In the genomic region with DNA sequence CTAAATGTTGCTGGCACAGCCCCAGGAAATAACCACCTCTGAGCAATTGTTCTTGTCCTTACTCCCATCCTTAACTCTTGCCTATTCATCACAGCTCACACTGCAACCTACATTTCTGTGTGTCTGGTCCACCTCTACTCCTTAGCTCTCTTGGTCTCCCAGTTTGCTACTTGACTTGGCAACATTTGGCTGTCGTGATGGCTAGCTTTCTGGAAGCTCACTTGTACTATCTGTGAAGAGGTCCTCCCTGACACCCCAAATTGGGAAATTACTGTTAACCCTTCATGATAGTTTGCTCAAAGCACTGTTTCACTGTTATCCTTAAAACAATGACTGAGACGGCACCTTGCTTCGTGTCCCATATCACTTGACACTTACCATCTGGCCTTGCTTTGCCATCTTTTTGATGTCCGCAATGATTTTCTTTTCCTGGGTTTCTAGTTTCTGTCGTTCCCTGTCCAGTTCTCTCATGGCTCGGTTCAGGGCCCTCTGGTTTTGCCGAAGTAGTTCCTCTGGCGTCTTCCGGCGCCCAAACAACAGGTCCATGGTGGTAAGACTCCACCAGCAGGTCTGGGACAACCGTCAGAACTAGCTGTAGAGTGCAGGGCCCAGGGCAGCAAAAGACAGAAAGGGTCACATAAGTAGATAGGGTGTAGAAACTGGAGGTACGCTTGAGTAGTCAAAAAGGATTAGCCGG, we compare ENCODE assay signal across 8 mouse cellular contexts. TPM values are rescaled to one million over a fixed set of nuclear protein-coding genes. Genes with fewer than 3 reads are reported as not detected.
DNase-seq lines count a peak whose midpoint lies in the region; ATAC-seq lines count a peak whose summit lies in the region.

No protein-coding gene starts in this region.

- DNase-seq in kidney, adult 18-20 months = no peak
- no peak for DNase-seq in embryo, embryonic 11 days
- DNase-seq in adrenal gland, postnatal 36 days = no peak
- no peak for DNase-seq in urinary bladder, adult 18-20 months (ENCODE audit: low spot score in 2 of 2)

- H3K4me3 ChIP-seq in kidney, embryonic 15.5 days (replicated peaks) = peak overlapping the region; percentile 68
- H3K4me3 ChIP-seq in brown adipose tissue, adult 24 weeks (ENCODE audit: insufficient read depth, low read depth, low read length) = peak overlapping the region; percentile 68
- peak overlapping the region; percentile 55 for H3K4me3 ChIP-seq in hindbrain, embryonic 12.5 days
- peak overlapping the region; percentile 61 for H3K4me3 ChIP-seq in midbrain, embryonic 13.5 days (replicated peaks)

- ATAC-seq in kidney, embryonic 15.5 days (replicated peaks; ENCODE audit: low FRiP score) = no peak
- ATAC-seq in hindbrain, embryonic 12.5 days (ENCODE audit: low FRiP score) = no peak
- no peak for ATAC-seq in midbrain, embryonic 13.5 days

- no peaks in the 10 kb centered on the region for H3K27me3 ChIP-seq in kidney, embryonic 15.5 days
- no peaks in the 10 kb centered on the region for H3K27me3 ChIP-seq in hindbrain, embryonic 12.5 days
- H3K27me3 ChIP-seq in midbrain, embryonic 13.5 days = no peaks in the 10 kb centered on the region

- WGBS in kidney, embryonic 15.5 days = 37% methylated on average over 13 of the region's 13 CpGs
- 54% methylated on average over 13 of the region's 13 CpGs for WGBS in hindbrain, embryonic 12.5 days
- WGBS in midbrain, embryonic 13.5 days = 51% methylated on average over 13 of the region's 13 CpGs

- peak overlapping the region; percentile 96 for H3K27ac ChIP-seq in kidney, embryonic 15.5 days
- H3K27ac ChIP-seq in brown adipose tissue, adult 24 weeks (replicated peaks; ENCODE audit: low read depth, low read length) = peak overlapping the region; percentile 85
- H3K27ac ChIP-seq in hindbrain, embryonic 12.5 days = peak overlapping the region; percentile 92
- H3K27ac ChIP-seq in midbrain, embryonic 13.5 days = peak overlapping the region; percentile 94

- peak overlapping the region; percentile 89 for H3K4me2 ChIP-seq in kidney, embryonic 15.5 days
- peak overlapping the region; percentile 92 for H3K4me2 ChIP-seq in hindbrain, embryonic 12.5 days (replicated peaks)
- H3K4me2 ChIP-seq in midbrain, embryonic 13.5 days (replicated peaks) = peak overlapping the region; percentile 91

- peak overlapping the region; percentile 77 for H3K9ac ChIP-seq in kidney, embryonic 15.5 days
- H3K9ac ChIP-seq in hindbrain, embryonic 12.5 days = peak overlapping the region; percentile 77
- peak overlapping the region; percentile 83 for H3K9ac ChIP-seq in midbrain, embryonic 13.5 days (replicated peaks)

- H3K36me3 ChIP-seq in kidney, embryonic 15.5 days = peaks cover 68% of the 10 kb centered on the region
- H3K36me3 ChIP-seq in hindbrain, embryonic 12.5 days = peaks cover 64% of the 10 kb centered on the region
- H3K36me3 ChIP-seq in midbrain, embryonic 13.5 days = peaks cover 62% of the 10 kb centered on the region

- no peaks in the 10 kb centered on the region for H3K9me3 ChIP-seq in kidney, embryonic 15.5 days (replicated peaks)
- H3K9me3 ChIP-seq in hindbrain, embryonic 12.5 days (replicated peaks) = no peaks in the 10 kb centered on the region
- no peaks in the 10 kb centered on the region for H3K9me3 ChIP-seq in midbrain, embryonic 13.5 days

- peaks cover 53% of the 10 kb centered on the region for H3K4me1 ChIP-seq in kidney, embryonic 15.5 days
- H3K4me1 ChIP-seq in brown adipose tissue, adult 24 weeks (ENCODE audit: control insufficient read depth, insufficient read depth, insufficient read length, low read length) = no peaks in the 10 kb centered on the region; the same call in 1 of the 2 replicates
- peaks cover 33% of the 10 kb centered on the region for H3K4me1 ChIP-seq in hindbrain, embryonic 12.5 days
- peaks cover 41% of the 10 kb centered on the region for H3K4me1 ChIP-seq in midbrain, embryonic 13.5 days (replicated peaks)

RNA-seq across cellular contexts. Expression of a gene that starts 1.0 kb away (rescaled TPM):
- 144 and 146 TPM in 2 replicates for polyA plus RNA-seq in kidney, embryonic 15.5 days (2015; fragmentation: Nextera tagmentation; extraction: Ambion mirVana)
- polyA plus RNA-seq in brown adipose tissue, adult 24 weeks (2012; ENCODE audit: insufficient read depth, insufficient read length, missing spikeins) = 194 and 239 TPM in 2 replicates
- polyA plus RNA-seq in hindbrain, embryonic 12.5 days (2016; fragmentation: Nextera tagmentation; extraction: Ambion mirVana) = 148 and 152 TPM in 2 replicates
- polyA plus RNA-seq in midbrain, embryonic 13.5 days (2015; fragmentation: Nextera tagmentation; extraction: Ambion mirVana) = 181 and 186 TPM in 2 replicates
- 100 to 1,000 TPM; 178 to 225 TPM for total RNA-seq in adrenal gland, postnatal 36 days (2021)

RNA-seq across cellular contexts. Expression of a gene that starts 4.5 kb away (rescaled TPM):
- polyA plus RNA-seq in kidney, embryonic 15.5 days (2015; fragmentation: Nextera tagmentation; extraction: Ambion mirVana) = 113 and 114 TPM in 2 replicates
- 258 and 293 TPM in 2 replicates for polyA plus RNA-seq in brown adipose tissue, adult 24 weeks (2012; ENCODE audit: insufficient read depth, insufficient read length, missing spikeins)
- polyA plus RNA-seq in hindbrain, embryonic 12.5 days (2016; fragmentation: Nextera tagmentation; extraction: Ambion mirVana) = 173 and 180 TPM in 2 replicates
- polyA plus RNA-seq in midbrain, embryonic 13.5 days (2015; fragmentation: Nextera tagmentation; extraction: Ambion mirVana) = 63.1 and 91.6 TPM in 2 replicates
- 100 to 1,000 TPM; 173 to 178 TPM for total RNA-seq in adrenal gland, postnatal 36 days (2021)

RNA-seq across cellular contexts. Expression of a gene that starts 21.0 kb away (rescaled TPM):
- 2.8 and 4.3 TPM in 2 replicates for polyA plus RNA-seq in kidney, embryonic 15.5 days (2015; fragmentation: Nextera tagmentation; extraction: Ambion mirVana)
- polyA plus RNA-seq in brown adipose tissue, adult 24 weeks (2012; ENCODE audit: insufficient read depth, insufficient read length, missing spikeins) = not detected in 2 replicates
- 4.9 and 5.7 TPM in 2 replicates for polyA plus RNA-seq in hindbrain, embryonic 12.5 days (2016; fragmentation: Nextera tagmentation; extraction: Ambion mirVana)
- polyA plus RNA-seq in midbrain, embryonic 13.5 days (2015; fragmentation: Nextera tagmentation; extraction: Ambion mirVana) = 6.8 and 7.1 TPM in 2 replicates
- 1 to 10 TPM; 1.8 to 2.9 TPM for total RNA-seq in adrenal gland, postnatal 36 days (2021)

RNA-seq across cellular contexts. Expression of a gene that starts 23.8 kb away (rescaled TPM):
- 22.1 and 24.8 TPM in 2 replicates for polyA plus RNA-seq in kidney, embryonic 15.5 days (2015; fragmentation: Nextera tagmentation; extraction: Ambion mirVana)
- polyA plus RNA-seq in brown adipose tissue, adult 24 weeks (2012; ENCODE audit: insufficient read depth, insufficient read length, missing spikeins) = 2.1 and 4.0 TPM in 2 replicates
- polyA plus RNA-seq in hindbrain, embryonic 12.5 days (2016; fragmentation: Nextera tagmentation; extraction: Ambion mirVana) = 32.6 and 35.0 TPM in 2 replicates
- polyA plus RNA-seq in midbrain, embryonic 13.5 days (2015; fragmentation: Nextera tagmentation; extraction: Ambion mirVana) = 37.3 and 41.2 TPM in 2 replicates
- 10 to 100 TPM; 11.7 to 13.6 TPM for total RNA-seq in adrenal gland, postnatal 36 days (2021)

RNA-seq across cellular contexts. Expression of a gene that starts 34.7 kb away (rescaled TPM):
- polyA plus RNA-seq in kidney, embryonic 15.5 days (2015; fragmentation: Nextera tagmentation; extraction: Ambion mirVana) = 283 and 298 TPM in 2 replicates
- polyA plus RNA-seq in brown adipose tissue, adult 24 weeks (2012; ENCODE audit: insufficient read depth, insufficient read length, missing spikeins) = 39.4 and 56.3 TPM in 2 replicates
- 356 and 380 TPM in 2 replicates for polyA plus RNA-seq in hindbrain, embryonic 12.5 days (2016; fragmentation: Nextera tagmentation; extraction: Ambion mirVana)
- 240 and 273 TPM in 2 replicates for polyA plus RNA-seq in midbrain, embryonic 13.5 days (2015; fragmentation: Nextera tagmentation; extraction: Ambion mirVana)
- total RNA-seq in adrenal gland, postnatal 36 days (2021) = 100 to 1,000 TPM; 221 to 229 TPM
